Mouse (Mus musculus) monocyte, adult 5-6 weeks (primary cell): ENCODE measurements around the gene Fas. TPM values are rescaled to one million over a fixed set of nuclear protein-coding genes. Genes with fewer than 3 reads are reported as not detected.

ENCODE experiments used
- ATAC-seq: fragments of 153-309, 156-312 bp; replicated peaks from 2 replicates; pipeline ENCODE4 v1.8.0; 2017; ENCODE audit warnings: mild to moderate bottlenecking; ENCODE audit not compliant: low TSS enrichment, insufficient number of reproducible peaks, severe bottlenecking, poor library complexity, low FRiP score
- total RNA-seq: library from RNA; stranded (forward); fragments of 200-1000, 200-491, 200-594 nt; gene quantifications from 3 replicates; pipeline ENCODE4 v1.2.3, GENCODE M21; 2017

Gene Fas
- total RNA-seq, 1 experiment from 2014 or later: 24.3 TPM

DNA sequence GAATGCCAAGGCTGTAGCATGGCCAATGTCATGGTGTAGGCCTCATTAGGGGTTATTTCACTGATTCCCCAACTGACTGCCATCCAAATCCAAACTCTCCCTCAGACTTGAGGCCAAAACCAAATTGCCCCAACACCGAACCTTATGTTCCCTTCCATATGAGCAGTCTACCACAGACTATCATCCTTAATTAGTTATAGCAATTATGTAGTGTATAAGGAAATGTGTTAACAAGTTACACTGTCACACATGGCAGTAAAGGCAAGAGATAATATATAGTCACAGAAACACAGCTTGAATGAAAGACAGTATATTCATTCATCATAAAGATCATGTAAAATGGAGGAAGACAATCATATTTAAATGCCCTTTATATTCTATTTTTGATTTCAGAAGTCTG lies 17.4 kb upstream of the Fas start:
- no peak for ATAC-seq

- no peak for ATAC-seq
Measured at GRCm38 (mm10) chr19:34278078-34278477, 12.4 kb upstream of the Fas start.

DNA sequence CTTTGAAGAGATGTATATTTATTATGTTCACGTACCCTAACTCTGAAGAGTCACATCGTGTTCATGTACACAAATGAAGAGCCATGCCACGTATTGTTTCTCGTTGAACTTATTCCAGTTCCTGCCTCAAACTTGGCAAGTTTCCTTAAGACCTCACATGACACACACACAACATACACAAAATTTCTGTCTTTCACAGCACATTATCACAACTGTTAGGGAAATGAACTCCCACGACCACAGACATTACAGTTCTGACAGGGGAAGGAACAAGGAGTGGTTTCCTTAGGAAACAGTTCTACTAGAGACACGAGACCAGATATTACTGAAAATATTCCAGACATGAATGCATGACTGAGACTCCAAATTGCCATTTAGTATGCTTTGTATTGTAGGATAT lies 6.9 kb upstream of the Fas start:
- ATAC-seq: no peak

- 0 out of 2 replicates have a peak, but pooled peaks have one; percentile 22 for ATAC-seq
Measured at GRCm38 (mm10) chr19:34284383-34284782, 6.1 kb upstream of the Fas start.

GRCm38 (mm10) chr19:34284826-34285225 lies 5.6 kb upstream of the Fas start:
- ATAC-seq: no peak

GRCm38 (mm10) chr19:34287221-34287620 lies 3.2 kb upstream of the Fas start:
- no peak for ATAC-seq

- ATAC-seq: no peak
Measured at GRCm38 (mm10) chr19:34287656-34288415, 2.6 kb upstream of the Fas start.

- no peak for ATAC-seq
Measured at GRCm38 (mm10) chr19:34288696-34289095, 1.8 kb upstream of the Fas start.

GRCm38 (mm10) chr19:34290872-34291341 lies 441 bp downstream of the Fas start:
- no peak for ATAC-seq

GRCm38 (mm10) chr19:34291379-34291778 lies 913 bp downstream of the Fas start:
- ATAC-seq: no peak

GRCm38 (mm10) chr19:34291956-34292355 lies 1.5 kb downstream of the Fas start:
- ATAC-seq: no peak

DNA sequence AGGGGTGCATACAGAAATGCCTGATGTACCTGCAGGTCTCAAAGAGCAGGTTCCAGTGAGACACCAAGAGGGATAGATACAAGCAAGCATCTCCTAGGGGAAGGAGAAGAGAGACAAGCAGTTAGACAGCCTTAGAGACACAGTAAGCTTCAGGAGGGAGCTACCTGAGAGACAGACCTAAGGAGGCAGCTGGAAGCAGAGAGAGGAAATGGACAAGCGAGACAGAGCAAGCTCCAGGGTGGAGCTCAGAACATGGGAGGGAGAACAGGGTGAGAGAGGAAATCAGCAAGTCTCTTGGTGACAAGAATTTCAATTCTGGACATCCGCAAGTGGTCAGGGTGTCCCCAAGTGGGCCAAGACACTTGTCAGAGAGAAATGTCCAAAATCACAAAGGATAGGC lies 2.2 kb downstream of the Fas start:
- ATAC-seq: no peak

- no peak for ATAC-seq
Measured at GRCm38 (mm10) chr19:34293376-34293947, 3.0 kb downstream of the Fas start.

- no peak for ATAC-seq
Measured at GRCm38 (mm10) chr19:34295442-34295841, 5.0 kb downstream of the Fas start.

- ATAC-seq: no peak
Measured at GRCm38 (mm10) chr19:34298531-34298930, 8.1 kb downstream of the Fas start.

DNA sequence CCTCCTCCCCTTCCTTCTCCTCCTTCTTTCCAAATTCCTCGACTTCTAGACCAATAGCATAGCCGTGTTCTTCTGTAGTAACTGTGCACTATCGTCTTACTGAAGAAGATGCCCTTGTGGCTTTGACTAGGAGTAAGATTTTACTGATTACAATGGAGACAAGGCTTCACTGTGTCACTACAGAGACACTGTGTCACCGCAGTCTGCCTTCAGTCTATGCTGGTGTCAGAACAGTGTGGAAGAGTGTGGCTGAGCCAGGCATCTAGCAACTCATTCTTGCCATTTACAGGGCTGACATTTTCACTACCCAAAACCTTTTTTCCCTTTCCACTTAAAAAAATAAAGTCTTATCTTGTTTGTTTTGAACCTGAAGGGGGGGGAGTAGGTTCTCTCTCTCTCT lies 8.8 kb downstream of the Fas start:
- ATAC-seq: no peak

GRCm38 (mm10) chr19:34300430-34300829 lies 10.0 kb downstream of the Fas start:
- ATAC-seq: no peak

GRCm38 (mm10) chr19:34304917-34305316 lies 14.5 kb downstream of the Fas start:
- ATAC-seq: no peak

DNA sequence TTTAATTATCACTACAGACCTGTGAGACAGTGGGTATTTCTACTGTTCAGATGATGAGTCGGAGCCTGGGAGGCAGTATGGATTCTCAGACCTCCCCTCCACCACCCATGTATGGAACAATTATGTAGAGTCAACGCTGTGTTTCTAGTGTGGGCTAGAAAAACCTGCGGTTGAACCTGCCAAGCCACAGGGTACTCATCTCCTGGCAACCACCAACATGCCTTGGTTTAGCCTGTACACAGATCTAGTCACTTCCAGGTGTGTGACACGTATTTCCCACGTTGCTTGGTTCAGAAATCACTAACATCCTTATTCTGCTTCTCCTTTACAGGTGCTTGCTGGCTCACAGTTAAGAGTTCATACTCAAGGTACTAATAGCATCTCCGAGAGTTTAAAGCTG lies 16.3 kb downstream of the Fas start:
- ATAC-seq: no peak

- no peak for ATAC-seq
Measured at GRCm38 (mm10) chr19:34312151-34312728, 21.8 kb downstream of the Fas start.
